Mouse (Mus musculus): ENCODE results near the gene Zfp74. TPM values are rescaled to one million over a fixed set of nuclear protein-coding genes. Genes with fewer than 3 reads are reported as not detected.

Zfp74 gene
- polyA plus RNA-seq (2016; fragmentation: Nextera tagmentation; extraction: Ambion mirVana), result 12.7 and 15.8 TPM in 2 replicates

DNA sequence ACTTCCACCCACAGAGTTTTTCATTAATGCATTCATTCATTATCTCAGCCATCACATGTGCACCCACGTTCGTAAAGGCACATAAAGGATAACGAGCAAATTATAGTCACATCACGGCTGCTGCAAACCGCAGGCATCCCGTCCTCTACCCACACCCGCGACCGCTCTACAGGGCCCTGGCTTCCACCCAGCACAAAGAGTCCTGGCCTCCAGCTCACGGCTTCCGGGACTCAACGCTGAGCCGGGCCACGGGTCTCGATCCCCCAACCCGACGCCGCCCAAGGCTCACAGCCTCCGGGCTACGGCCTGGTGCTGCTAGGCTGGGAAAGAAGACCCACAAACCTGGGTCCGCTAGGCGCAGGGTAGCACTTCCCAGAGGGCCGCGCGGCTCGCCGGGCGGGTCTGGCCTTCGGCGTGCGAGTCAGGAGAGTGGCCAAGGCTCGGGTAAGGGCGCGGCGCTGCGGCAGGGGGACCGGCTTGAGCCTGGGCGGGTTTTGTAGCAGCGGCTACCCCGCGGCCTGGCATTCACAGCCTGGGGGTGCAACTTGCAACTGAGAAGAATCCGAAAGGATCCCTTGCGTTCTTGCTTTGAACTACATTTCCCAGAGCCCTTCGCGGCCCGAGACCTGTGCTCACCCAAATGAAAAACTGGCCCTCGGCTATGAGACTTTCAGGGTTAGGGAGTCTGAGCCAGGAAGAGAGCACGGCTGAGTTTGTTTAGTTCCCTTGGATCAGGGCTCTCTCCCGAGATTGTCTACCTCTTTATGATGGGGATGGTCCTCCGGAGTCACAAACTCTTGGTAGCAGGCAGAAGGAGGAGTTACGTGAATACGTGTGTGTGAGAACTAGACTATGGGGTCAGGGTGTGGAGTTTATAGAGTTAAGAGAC lies at the start of gene Zfp74:
Zfp74 (minus strand) TSS at position 577 of the 889 bp plus-strand sequence.
- peak; percentile 87 for DNase-seq (ENCODE audit: low spot score)
- WGBS, result 3% methylated on average over 52 of the region's 52 CpGs
- Histone ChIP-seq H3K4me1 (peaks cover 10% of the 10 kb centered on the region), H3K36me3 (peaks cover 27% of the 10 kb centered on the region), H3K9me3 (replicated peaks) (no peaks in the 10 kb centered on the region), H3K27ac (replicated peaks) (peak within 1 kb of the TSS; percentile 96), H3K4me3 (peak within 1 kb of the TSS; percentile 71), H3K27me3 (ENCODE audit: low read depth, poor library complexity, severe bottlenecking) (no peaks in the 10 kb centered on the region)

GRCm38 (mm10) chr7:30000601-30001000 lies 46.7 kb upstream of the Zfp74 start:
- 92% methylated on average over 5 of the region's 5 CpGs for WGBS
- peaks cover 95% of the 10 kb centered on the region for H3K36me3 ChIP-seq
- H3K27me3 ChIP-seq (ENCODE audit: low read depth, poor library complexity, severe bottlenecking), result no peaks in the 10 kb centered on the region
- H3K4me3 ChIP-seq, result no peak overlapping the region
- H3K27ac ChIP-seq (replicated peaks), result no peak overlapping the region
- DNase-seq (ENCODE audit: low spot score), result no peak
- H3K9me3 ChIP-seq (replicated peaks), result no peaks in the 10 kb centered on the region; the same call in 1 of the 2 replicates
- H3K4me1 ChIP-seq, result no peaks in the 10 kb centered on the region

GRCm38 (mm10) chr7:29995134-29995533 lies 41.2 kb upstream of the Zfp74 start:
- DNase-seq (ENCODE audit: low spot score), result no peak
- Histone ChIP-seq H3K4me1 (no peaks in the 10 kb centered on the region), H3K27me3 (ENCODE audit: low read depth, poor library complexity, severe bottlenecking) (no peaks in the 10 kb centered on the region), H3K36me3 (peaks cover 98% of the 10 kb centered on the region), H3K4me3 (no peak overlapping the region), H3K27ac (replicated peaks) (no peak overlapping the region), H3K9me3 (replicated peaks) (no peaks in the 10 kb centered on the region; the same call in 1 of the 2 replicates)
- 92% methylated on average over 8 of the region's 8 CpGs for WGBS

- Histone ChIP-seq H3K9me3 (replicated peaks) (no peaks in the 10 kb centered on the region; the same call in 1 of the 2 replicates), H3K4me3 (no peak overlapping the region), H3K27ac (replicated peaks) (no peak overlapping the region), H3K27me3 (ENCODE audit: low read depth, poor library complexity, severe bottlenecking) (no peaks in the 10 kb centered on the region), H3K36me3 (peaks cover 95% of the 10 kb centered on the region), H3K4me1 (no peaks in the 10 kb centered on the region)
- WGBS, result 98% methylated on average over 9 of the region's 9 CpGs
- no peak for DNase-seq (ENCODE audit: low spot score)
Observed at GRCm38 (mm10) chr7:29993340-29993739, 39.5 kb upstream of the Zfp74 start.

- DNase-seq (ENCODE audit: low spot score), result no peak
- 96% methylated on average over 8 of the region's 8 CpGs for WGBS
- H3K27ac ChIP-seq (replicated peaks), result no peak overlapping the region
- no peaks in the 10 kb centered on the region for H3K27me3 ChIP-seq (ENCODE audit: low read depth, poor library complexity, severe bottlenecking)
- no peak overlapping the region for H3K4me3 ChIP-seq
- H3K36me3 ChIP-seq, result peaks cover 95% of the 10 kb centered on the region
- H3K4me1 ChIP-seq, result no peaks in the 10 kb centered on the region
- H3K9me3 ChIP-seq (replicated peaks), result no peaks in the 10 kb centered on the region; the same call in 1 of the 2 replicates
Observed at GRCm38 (mm10) chr7:29992698-29993097, 38.8 kb upstream of the Zfp74 start.

DNA sequence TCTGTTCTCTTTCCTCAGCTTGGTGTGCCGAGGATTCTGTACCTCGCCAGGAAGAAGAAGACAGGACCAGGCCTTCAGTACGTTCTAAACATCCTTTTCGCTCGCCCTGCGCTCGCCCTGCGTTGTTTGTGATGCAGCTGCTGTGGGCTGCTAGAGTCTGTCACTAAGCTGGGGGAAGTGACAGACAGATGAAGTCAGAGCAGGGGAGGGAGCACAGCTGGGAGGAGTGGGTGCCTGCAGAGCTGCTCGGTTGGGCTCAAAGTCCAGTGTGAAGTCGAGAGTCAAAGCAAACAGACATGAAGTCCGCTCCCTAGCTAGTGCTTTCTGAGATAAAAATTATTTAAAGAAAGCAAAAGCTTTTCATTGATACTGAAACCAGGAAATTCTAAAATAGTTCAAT lies 35.1 kb upstream of the Zfp74 start:
- WGBS, result 88% methylated on average over 11 of the region's 11 CpGs
- Histone ChIP-seq H3K36me3 (peaks cover 82% of the 10 kb centered on the region), H3K27me3 (ENCODE audit: low read depth, poor library complexity, severe bottlenecking) (no peaks in the 10 kb centered on the region)

GRCm38 (mm10) chr7:29987551-29987950 lies 33.7 kb upstream of the Zfp74 start:
- H3K4me1 ChIP-seq, result peaks cover 17% of the 10 kb centered on the region
- H3K27ac ChIP-seq (replicated peaks), result no peak overlapping the region
- 95% methylated on average over 5 of the region's 5 CpGs for WGBS
- no peaks in the 10 kb centered on the region for H3K27me3 ChIP-seq (ENCODE audit: low read depth, poor library complexity, severe bottlenecking)
- H3K36me3 ChIP-seq, result peaks cover 69% of the 10 kb centered on the region
- DNase-seq (ENCODE audit: low spot score), result no peak
- H3K4me3 ChIP-seq, result no peak overlapping the region
- H3K9me3 ChIP-seq (replicated peaks), result no peaks in the 10 kb centered on the region

More for the DNA sequence above, 35.1 kb upstream of the Zfp74 start:
- H3K27ac ChIP-seq (replicated peaks), result no peak overlapping the region
- H3K4me1 ChIP-seq, result peaks cover 9% of the 10 kb centered on the region
- no peaks in the 10 kb centered on the region; the same call in 1 of the 2 replicates for H3K9me3 ChIP-seq (replicated peaks)
- DNase-seq (ENCODE audit: low spot score), result no peak
- H3K4me3 ChIP-seq, result no peak overlapping the region

DNA sequence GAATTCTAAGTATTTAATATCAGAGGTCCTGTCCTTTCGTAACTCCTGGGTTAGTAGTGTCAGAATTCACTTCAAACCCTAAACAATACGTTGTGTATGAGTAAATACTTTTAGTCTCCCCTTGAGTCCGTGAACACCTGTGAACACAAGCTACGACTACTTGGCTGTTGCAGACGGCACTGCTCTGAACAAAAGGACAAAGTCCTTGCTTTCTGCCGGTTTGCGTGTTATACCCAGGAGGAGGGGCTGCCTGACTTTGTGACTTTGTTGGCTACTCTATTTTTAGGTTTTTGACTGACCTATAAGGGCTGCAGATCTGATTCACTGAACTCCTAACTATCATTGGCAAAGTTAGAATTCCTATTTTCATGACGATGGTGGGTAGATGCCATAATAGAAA lies 32.2 kb upstream of the Zfp74 start:
- peaks cover 55% of the 10 kb centered on the region for H3K36me3 ChIP-seq
- no peak overlapping the region for H3K27ac ChIP-seq (replicated peaks)
- no peak for DNase-seq (ENCODE audit: low spot score)
- peaks cover 22% of the 10 kb centered on the region for H3K4me1 ChIP-seq
- 94% methylated on average over 8 of the region's 8 CpGs for WGBS
- H3K27me3 ChIP-seq (ENCODE audit: low read depth, poor library complexity, severe bottlenecking), result no peaks in the 10 kb centered on the region
- no peaks in the 10 kb centered on the region for H3K9me3 ChIP-seq (replicated peaks)
- H3K4me3 ChIP-seq, result no peak overlapping the region

GRCm38 (mm10) chr7:29983690-29984380 lies 29.9 kb upstream of the Zfp74 start, which contains the start of gene Zfp568:
Gene Zfp568 (plus strand): TSS chr7:29983955.
- Histone ChIP-seq H3K27ac (replicated peaks) (peak within 1 kb of the TSS; percentile 96), H3K4me3 (peak within 1 kb of the TSS; percentile 92), H3K9me3 (replicated peaks) (peaks cover 3% of the 10 kb centered on the region; the same call in 1 of the 2 replicates), H3K4me1 (peaks cover 22% of the 10 kb centered on the region), H3K27me3 (ENCODE audit: low read depth, poor library complexity, severe bottlenecking) (no peaks in the 10 kb centered on the region), H3K36me3 (peaks cover 34% of the 10 kb centered on the region)
- DNase-seq (ENCODE audit: low spot score), result peak; percentile 97
- under 1% methylated on average over 62 of the region's 62 CpGs for WGBS

DNA sequence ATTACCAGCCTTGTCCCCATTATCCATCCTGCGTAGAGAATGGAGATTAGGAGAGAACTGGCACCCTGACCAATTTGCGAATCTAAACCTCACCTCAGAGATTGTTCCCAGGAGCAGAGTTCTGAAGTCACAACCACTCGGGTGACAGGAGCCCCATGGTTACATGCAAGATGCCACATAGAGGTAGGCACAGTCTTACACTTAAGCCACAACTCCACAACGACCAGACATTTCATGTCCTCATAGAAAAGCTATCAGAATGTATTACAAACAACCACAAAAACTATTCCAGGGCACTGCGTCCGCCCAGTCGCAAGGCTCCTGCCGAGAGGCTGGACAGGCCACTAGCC lies 29.4 kb upstream of the Zfp74 start:
- H3K9me3 ChIP-seq (replicated peaks), result peaks cover 6% of the 10 kb centered on the region; the same call in 1 of the 2 replicates
- H3K27ac ChIP-seq (replicated peaks), result peak overlapping the region; percentile 96
- H3K4me1 ChIP-seq, result peaks cover 22% of the 10 kb centered on the region
- H3K36me3 ChIP-seq, result peaks cover 31% of the 10 kb centered on the region
- WGBS, result 1% methylated on average over 8 of the region's 8 CpGs
- DNase-seq (ENCODE audit: low spot score), result no peak
- peak overlapping the region; percentile 92 for H3K4me3 ChIP-seq
- H3K27me3 ChIP-seq (ENCODE audit: low read depth, poor library complexity, severe bottlenecking), result no peaks in the 10 kb centered on the region

GRCm38 (mm10) chr7:29982931-29983330 lies 29.0 kb upstream of the Zfp74 start:
- Histone ChIP-seq H3K27ac (replicated peaks) (peak overlapping the region; percentile 96), H3K36me3 (peaks cover 27% of the 10 kb centered on the region), H3K9me3 (replicated peaks) (peaks cover 6% of the 10 kb centered on the region; the same call in 1 of the 2 replicates), H3K4me1 (peaks cover 22% of the 10 kb centered on the region), H3K4me3 (peak overlapping the region; percentile 92), H3K27me3 (ENCODE audit: low read depth, poor library complexity, severe bottlenecking) (no peaks in the 10 kb centered on the region)
- 30% methylated on average over 6 of the region's 6 CpGs for WGBS
- DNase-seq (ENCODE audit: low spot score), result no peak

- WGBS, result 81% methylated on average over 4 of the region's 4 CpGs
- peaks cover 22% of the 10 kb centered on the region for H3K4me1 ChIP-seq
- H3K4me3 ChIP-seq, result peak overlapping the region; percentile 92
Observed at GRCm38 (mm10) chr7:29982341-29982740, 28.5 kb upstream of the Zfp74 start.

More at GRCm38 (mm10) chr7:29982341-29982740, 28.5 kb upstream of the Zfp74 start:
- DNase-seq (ENCODE audit: low spot score), result no peak
- Histone ChIP-seq H3K27ac (replicated peaks) (peak overlapping the region; percentile 96; the same call in 1 of the 2 replicates), H3K36me3 (peaks cover 21% of the 10 kb centered on the region), H3K27me3 (ENCODE audit: low read depth, poor library complexity, severe bottlenecking) (no peaks in the 10 kb centered on the region), H3K9me3 (replicated peaks) (peaks cover 6% of the 10 kb centered on the region; the same call in 1 of the 2 replicates)

Measured in midbrain, embryonic 10.5 days (tissue).